In genomic region chr12:75528857-75529808, GRCm38 (mm10) we compare ENCODE assay signal across 11 mouse cellular contexts.
DNase-seq lines count a peak whose midpoint lies in the region; ATAC-seq and TF ChIP-seq lines count a peak whose summit lies in the region.
"Had no signal": no experiment of that assay in that cellular context is flagged by ENCODE, and none has a peak within 500 bp of the region (broad histone marks: within the 10 kb centered on the region; RNA-seq: fewer than 3 reads in every experiment).

No protein-coding gene starts in this region.

- no peak overlapping the region for H3K9ac ChIP-seq in intestine, postnatal 0 days (ENCODE audit: low read depth, low read length)

- H3K36me3 ChIP-seq in intestine, postnatal 0 days (ENCODE audit: control insufficient read depth, insufficient read depth), result no peaks in the 10 kb centered on the region

- DNase-seq in kidney, adult 9 months, result peak; percentile 55
- DNase-seq in kidney, adult 18-20 months, result no peak
- peak; percentile 83 for DNase-seq in 416B (ENCODE audit: low read depth)
- peak; percentile 18 for DNase-seq in adipocyte (ENCODE audit: low spot score)
- DNase-seq in ovary, adult 18-20 months (ENCODE audit: low spot score), result no peak
- no peak for DNase-seq in adrenal gland, adult 8-10 months
- DNase-seq: gastrocnemius, postnatal 25 days; lung, adult 2 months; right cerebral cortex, adult 18-20 months had no signal

- H3K9me3 ChIP-seq in intestine, postnatal 0 days (ENCODE audit: control insufficient read depth), result no peaks in the 10 kb centered on the region

- H3K27me3 ChIP-seq in intestine, postnatal 0 days (replicated peaks; ENCODE audit: control insufficient read depth, insufficient read depth, low read length), result no peaks in the 10 kb centered on the region

- peak overlapping the region; percentile 46; the same call in 1 of the 2 replicates for H3K27ac ChIP-seq in intestine, postnatal 0 days (ENCODE audit: low read depth, low read length)

- H3K4me3 ChIP-seq in intestine, postnatal 0 days (ENCODE audit: low read depth, low read length), result no peak overlapping the region

- H3K4me1 ChIP-seq in intestine, postnatal 0 days (replicated peaks; ENCODE audit: control insufficient read depth, insufficient read depth, low read length), result 0 out of 2 replicates have a peak, but pooled peaks cover 4% of the 10 kb centered on the region

- 54% methylated on average over 7 of the region's 7 CpGs for WGBS in intestine, postnatal 0 days

- no peak for TF ChIP-seq CTCF in intestine, postnatal 0 days (IDR thresholded peaks at IDR 0.05; ENCODE audit: low read depth)

- peak; percentile 71 for ATAC-seq in intestine, postnatal 0 days
- ATAC-seq in CD4-positive, CD25-positive, alpha-beta regulatory T cell, adult 4 months, result no peak

- H3K4me2 ChIP-seq in intestine, postnatal 0 days (replicated peaks; ENCODE audit: low read depth), result no peak overlapping the region

Comparison
In these comparisons a context has a peak if more than half of its experiments do, and no peak if none do; other contexts are left out.
1. DNase-seq: peak in kidney, adult 9 months (single experiment), 416B (single experiment) and adipocyte (single experiment); none in kidney, adult 18-20 months (single experiment), ovary, adult 18-20 months (single experiment) and adrenal gland, adult 8-10 months (single experiment).